Mouse (Mus musculus): ENCODE data around the gene Enthd1.
A peak's percentile ranks its signal among the peaks of the same experiment; 100 is the strongest.
"Not testable (repeated sequence)": the region's sequence is repeated elsewhere in the genome, so short reads cannot be mapped to it uniquely, and the experiment has no call there.

The Enthd1 gene

GRCm38 (mm10) chr15:80599213-80599750, 34.3 kb upstream of the Enthd1 start:
- TF ChIP-seq POU5F1 (IDR thresholded peaks at IDR 0.05; ENCODE audit: borderline replicate concordance, low read length), result no peak
- TF ChIP-seq CTCF (conservative IDR thresholded peaks at IDR 0.05; ENCODE audit: low read length), result no peak
- TF ChIP-seq NANOG (IDR thresholded peaks at IDR 0.05; ENCODE audit: borderline replicate concordance, low read length), result no peak
- no peaks in the 10 kb centered on the region for H3K9me3 ChIP-seq (ENCODE audit: low read length)
- H3K27me3 ChIP-seq (ENCODE audit: insufficient read depth, low read length), result no peaks in the 10 kb centered on the region
- peaks cover 61% of the 10 kb centered on the region for H3K4me1 ChIP-seq (replicated peaks; ENCODE audit: low read depth, low read length)
- no peaks in the 10 kb centered on the region for H3K36me3 ChIP-seq (ENCODE audit: insufficient read depth, low read length)
- H3K4me3 ChIP-seq (replicated peaks; ENCODE audit: low read length), result no peak overlapping the region

GRCm38 (mm10) chr15:80598750-80599149, 33.8 kb upstream of the Enthd1 start:
- no peak overlapping the region for H3K4me3 ChIP-seq (replicated peaks; ENCODE audit: low read length)
- peaks cover 56% of the 10 kb centered on the region for H3K4me1 ChIP-seq (replicated peaks; ENCODE audit: low read depth, low read length)
- no peaks in the 10 kb centered on the region for H3K36me3 ChIP-seq (ENCODE audit: insufficient read depth, low read length)
- H3K27me3 ChIP-seq (ENCODE audit: insufficient read depth, low read length), result no peaks in the 10 kb centered on the region
- TF ChIP-seq CTCF (conservative IDR thresholded peaks at IDR 0.05; ENCODE audit: low read length), result no peak
- no peak for TF ChIP-seq NANOG (IDR thresholded peaks at IDR 0.05; ENCODE audit: borderline replicate concordance, low read length)
- TF ChIP-seq POU5F1 (IDR thresholded peaks at IDR 0.05; ENCODE audit: borderline replicate concordance, low read length), result no peak
- no peaks in the 10 kb centered on the region for H3K9me3 ChIP-seq (ENCODE audit: low read length)

- H3K9me3 ChIP-seq (ENCODE audit: low read length), result no peaks in the 10 kb centered on the region
- peaks cover 5% of the 10 kb centered on the region; the same call in 1 of the 2 replicates for H3K27me3 ChIP-seq (ENCODE audit: insufficient read depth, low read length)
- peaks cover 10% of the 10 kb centered on the region for H3K4me1 ChIP-seq (replicated peaks; ENCODE audit: low read depth, low read length)
- no peak for TF ChIP-seq NANOG (IDR thresholded peaks at IDR 0.05; ENCODE audit: borderline replicate concordance, low read length)
- no peaks in the 10 kb centered on the region for H3K36me3 ChIP-seq (ENCODE audit: insufficient read depth, low read length)
- H3K4me3 ChIP-seq (replicated peaks; ENCODE audit: low read length), result no peak overlapping the region
Measured at GRCm38 (mm10) chr15:80593877-80594276, 28.9 kb upstream of the Enthd1 start.

GRCm38 (mm10) chr15:80592737-80593136, 27.8 kb upstream of the Enthd1 start:
- no peak for TF ChIP-seq CTCF (conservative IDR thresholded peaks at IDR 0.05; ENCODE audit: low read length)
- TF ChIP-seq POU5F1 (IDR thresholded peaks at IDR 0.05; ENCODE audit: borderline replicate concordance, low read length), result no peak
- no peak for TF ChIP-seq NANOG (IDR thresholded peaks at IDR 0.05; ENCODE audit: borderline replicate concordance, low read length)
- Histone ChIP-seq H3K27me3 (ENCODE audit: insufficient read depth, low read length) (peaks cover 5% of the 10 kb centered on the region; the same call in 1 of the 2 replicates), H3K9me3 (ENCODE audit: low read length) (no peaks in the 10 kb centered on the region), H3K4me3 (replicated peaks; ENCODE audit: low read length) (no peak overlapping the region), H3K4me1 (replicated peaks; ENCODE audit: low read depth, low read length) (0 out of 2 replicates have a peak, but pooled peaks cover 6% of the 10 kb centered on the region), H3K36me3 (ENCODE audit: insufficient read depth, low read length) (no peaks in the 10 kb centered on the region)

- H3K9me3 ChIP-seq (ENCODE audit: low read length), result no peaks in the 10 kb centered on the region
- peaks cover 20% of the 10 kb centered on the region for H3K4me1 ChIP-seq (replicated peaks; ENCODE audit: low read depth, low read length)
- no peak overlapping the region for H3K4me3 ChIP-seq (replicated peaks; ENCODE audit: low read length)
- H3K27me3 ChIP-seq (ENCODE audit: insufficient read depth, low read length), result peaks cover 5% of the 10 kb centered on the region; the same call in 1 of the 2 replicates
- TF ChIP-seq NANOG (IDR thresholded peaks at IDR 0.05; ENCODE audit: borderline replicate concordance, low read length) (no peak), CTCF (conservative IDR thresholded peaks at IDR 0.05; ENCODE audit: low read length) (no peak), POU5F1 (IDR thresholded peaks at IDR 0.05; ENCODE audit: borderline replicate concordance, low read length) (no peak)
- H3K36me3 ChIP-seq (ENCODE audit: insufficient read depth, low read length), result no peaks in the 10 kb centered on the region
Measured at GRCm38 (mm10) chr15:80590641-80591040, 25.7 kb upstream of the Enthd1 start.

- no peaks in the 10 kb centered on the region for H3K9me3 ChIP-seq (ENCODE audit: low read length)
- no peak for TF ChIP-seq POU5F1 (IDR thresholded peaks at IDR 0.05; ENCODE audit: borderline replicate concordance, low read length)
- TF ChIP-seq NANOG (IDR thresholded peaks at IDR 0.05; ENCODE audit: borderline replicate concordance, low read length), result no peak
- TF ChIP-seq CTCF (conservative IDR thresholded peaks at IDR 0.05; ENCODE audit: low read length), result no peak
- H3K4me1 ChIP-seq (replicated peaks; ENCODE audit: low read depth, low read length), result peaks cover 16% of the 10 kb centered on the region
- no peaks in the 10 kb centered on the region for H3K36me3 ChIP-seq (ENCODE audit: insufficient read depth, low read length)
- H3K27me3 ChIP-seq (ENCODE audit: insufficient read depth, low read length), result peaks cover 9% of the 10 kb centered on the region; the same call in 1 of the 2 replicates
- 0 out of 2 replicates have a peak overlapping the region, but pooled peaks have one; percentile 7 for H3K4me3 ChIP-seq (replicated peaks; ENCODE audit: low read length)
Measured at GRCm38 (mm10) chr15:80586296-80586695, 21.3 kb upstream of the Enthd1 start.

GRCm38 (mm10) chr15:80582581-80583495, 17.9 kb upstream of the Enthd1 start:
- H3K36me3 ChIP-seq (ENCODE audit: insufficient read depth, low read length), result no peaks in the 10 kb centered on the region
- peaks cover 11% of the 10 kb centered on the region for H3K27me3 ChIP-seq (ENCODE audit: insufficient read depth, low read length)
- TF ChIP-seq POU5F1 (IDR thresholded peaks at IDR 0.05; ENCODE audit: borderline replicate concordance, low read length), result no peak
- TF ChIP-seq NANOG (IDR thresholded peaks at IDR 0.05; ENCODE audit: borderline replicate concordance, low read length), result no peak
- no peak for TF ChIP-seq CTCF (conservative IDR thresholded peaks at IDR 0.05; ENCODE audit: low read length)
- no peaks in the 10 kb centered on the region for H3K9me3 ChIP-seq (ENCODE audit: low read length)
- peaks cover 26% of the 10 kb centered on the region for H3K4me1 ChIP-seq (replicated peaks; ENCODE audit: low read depth, low read length)
- H3K4me3 ChIP-seq (replicated peaks; ENCODE audit: low read length), result no peak overlapping the region

- H3K27me3 ChIP-seq (ENCODE audit: insufficient read depth, low read length), result peaks cover 23% of the 10 kb centered on the region
- peaks cover 23% of the 10 kb centered on the region for H3K4me1 ChIP-seq (replicated peaks; ENCODE audit: low read depth, low read length)
- H3K4me3 ChIP-seq (replicated peaks; ENCODE audit: low read length); H3K36me3 ChIP-seq (ENCODE audit: insufficient read depth, low read length); H3K9me3 ChIP-seq (ENCODE audit: low read length): not testable (repeated sequence)
Measured at GRCm38 (mm10) chr15:80580585-80580984, 15.6 kb upstream of the Enthd1 start.
